Mouse (Mus musculus): Measurements from ENCODE around the gene Nkiras2. TPM values are rescaled to one million over a fixed set of nuclear protein-coding genes. Genes with fewer than 3 reads are reported as not detected.

Gene Nkiras2
- polyA plus RNA-seq, 1 experiment from 2014 or later: 111 TPM

DNA sequence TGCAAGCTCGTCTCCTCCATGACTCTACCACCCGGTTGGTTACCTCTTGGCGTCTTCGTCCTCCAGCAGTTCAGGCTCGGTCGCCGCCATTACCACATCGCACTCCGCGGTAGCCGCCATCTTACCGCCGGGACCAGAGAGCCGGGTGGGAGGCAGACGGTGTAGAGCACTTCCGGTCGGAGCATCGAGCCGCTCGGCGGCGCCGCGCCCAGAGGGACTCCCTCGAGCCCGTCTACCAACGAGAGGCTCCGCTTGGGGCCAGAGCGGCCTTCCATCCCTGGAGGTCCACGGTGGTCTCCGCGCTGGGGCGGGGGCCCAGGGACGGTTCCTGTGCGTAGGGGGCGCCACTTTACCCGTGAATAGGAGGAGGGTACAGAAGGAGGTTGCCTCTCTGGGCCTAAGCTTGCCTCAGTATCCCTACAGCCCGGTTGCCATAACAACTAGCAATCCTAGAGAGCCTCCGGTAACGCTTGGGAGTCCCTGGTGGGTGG, 486 bp downstream of the Nkiras2 start:
- Histone ChIP-seq H3K27me3 (replicated peaks) (no peaks in the 10 kb centered on the region), H3K9ac (peak overlapping the region; percentile 93), H3K27ac (peak overlapping the region; percentile 95), H3K9me3 (no peaks in the 10 kb centered on the region), H3K4me1 (peaks cover 30% of the 10 kb centered on the region), H3K4me3 (peak overlapping the region; percentile 92), H3K4me2 (peak overlapping the region; percentile 69), H3K36me3 (replicated peaks) (no peaks in the 10 kb centered on the region)
- WGBS: under 1% methylated on average over 40 of the region's 40 CpGs
- ATAC-seq (replicated peaks): peak; percentile 97

- Histone ChIP-seq H3K9me3 (no peaks in the 10 kb centered on the region), H3K4me3 (peak within 1 kb of the TSS; percentile 92), H3K27me3 (replicated peaks) (no peaks in the 10 kb centered on the region), H3K27ac (peak within 1 kb of the TSS; percentile 95), H3K36me3 (replicated peaks) (0 out of 2 replicates have a peak, but pooled peaks cover 2% of the 10 kb centered on the region), H3K4me1 (peaks cover 30% of the 10 kb centered on the region), H3K9ac (peak within 1 kb of the TSS; percentile 93), H3K4me2 (peak within 1 kb of the TSS; percentile 69)
- 3% methylated on average over 11 of the region's 11 CpGs for WGBS
- ATAC-seq (replicated peaks): no peak; the same call in 1 of the 2 replicates
These were observed 938 bp downstream of the Nkiras2 start, which contains the start of gene Dnajc7 for GRCm38 (mm10) chr11:100619982-100620381. Dnajc7 (minus strand) TSS chr11:100620168.

- WGBS: 0% methylated on average over 24 of the region's 24 CpGs
- Histone ChIP-seq H3K27me3 (replicated peaks) (no peaks in the 10 kb centered on the region), H3K9me3 (no peaks in the 10 kb centered on the region), H3K4me3 (peak overlapping the region; percentile 79), H3K4me2 (peak overlapping the region; percentile 65), H3K36me3 (replicated peaks) (peaks cover 19% of the 10 kb centered on the region; the same call in 1 of the 2 replicates), H3K4me1 (peaks cover 28% of the 10 kb centered on the region), H3K9ac (peak overlapping the region; percentile 79), H3K27ac (peak overlapping the region; percentile 84)
- ATAC-seq (replicated peaks): peak; percentile 34
These were observed 3.7 kb downstream of the Nkiras2 start for GRCm38 (mm10) chr11:100622714-100623113.

DNA sequence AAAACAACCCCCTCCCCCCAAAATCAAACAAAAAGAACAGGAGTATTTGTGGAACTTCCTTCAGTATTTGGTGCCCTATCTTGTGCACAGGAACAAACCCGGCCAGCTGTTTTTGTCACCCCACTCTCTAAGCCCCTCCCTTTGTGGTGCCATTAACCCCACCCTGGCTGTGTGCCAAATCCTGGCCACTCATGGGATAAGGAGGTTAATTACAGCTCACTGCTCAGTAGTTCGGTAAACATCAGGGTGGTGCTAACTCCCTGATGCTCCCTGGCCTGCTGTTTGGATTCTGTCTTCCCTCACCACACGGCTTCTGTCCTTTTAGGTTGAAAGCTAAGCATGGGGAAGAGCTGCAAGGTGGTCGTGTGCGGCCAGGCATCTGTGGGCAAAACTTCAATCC, 4.8 kb downstream of the Nkiras2 start:
- Histone ChIP-seq H3K27me3 (replicated peaks) (no peaks in the 10 kb centered on the region), H3K9me3 (no peaks in the 10 kb centered on the region), H3K4me2 (peak overlapping the region; percentile 65), H3K4me3 (peak overlapping the region; percentile 79), H3K27ac (no peak overlapping the region), H3K4me1 (peaks cover 26% of the 10 kb centered on the region), H3K9ac (peak overlapping the region; percentile 17; the same call in 1 of the 2 replicates), H3K36me3 (replicated peaks) (peaks cover 19% of the 10 kb centered on the region; the same call in 1 of the 2 replicates)
- no peak for ATAC-seq (replicated peaks)
- 56% methylated on average over 5 of the region's 5 CpGs for WGBS

DNA sequence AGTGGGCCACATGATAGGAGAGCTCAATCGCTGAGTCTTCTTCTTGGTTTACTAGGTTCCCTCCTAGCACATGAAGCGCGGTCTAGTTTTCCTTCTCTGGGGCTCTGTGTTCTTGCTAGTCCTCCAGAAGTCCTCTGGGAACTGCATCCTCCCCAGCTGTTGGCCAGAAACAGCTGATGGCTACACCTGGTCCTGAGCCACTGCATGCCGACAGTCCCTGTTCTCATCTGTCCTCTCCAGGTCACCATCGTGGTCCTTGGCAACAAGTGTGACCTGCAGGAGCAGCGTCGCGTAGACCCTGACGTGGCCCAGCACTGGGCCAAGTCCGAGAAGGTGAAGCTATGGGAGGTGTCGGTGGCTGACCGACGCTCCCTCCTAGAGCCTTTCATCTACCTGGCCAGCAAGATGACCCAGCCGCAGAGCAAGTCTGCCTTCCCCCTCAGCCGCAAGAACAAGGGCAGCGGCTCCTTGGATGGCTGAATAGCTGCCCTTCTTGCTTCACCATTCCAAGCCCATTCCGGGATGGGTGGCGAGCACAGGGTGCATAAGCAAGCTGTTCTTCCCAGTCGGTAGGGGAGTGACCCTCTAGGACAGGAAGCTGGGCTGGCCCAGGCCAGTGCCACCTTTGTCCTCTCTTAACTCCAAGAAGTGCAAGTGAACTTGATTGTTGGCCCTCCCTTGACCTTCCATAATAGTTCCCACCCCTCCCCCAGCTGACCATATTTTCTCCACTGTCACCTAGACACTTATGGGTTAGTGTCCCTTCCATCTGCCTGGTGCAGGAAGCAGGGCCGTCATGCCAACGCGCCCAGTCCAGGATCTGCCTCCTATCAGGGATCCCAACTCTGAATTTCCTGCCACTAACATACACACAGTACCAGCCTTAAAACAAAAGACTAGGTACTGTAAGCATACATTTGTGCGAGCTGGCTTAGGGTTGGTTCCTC, 7.0 kb downstream of the Nkiras2 start:
- 94% methylated on average over 23 of the region's 23 CpGs for WGBS
- H3K4me2 ChIP-seq: no peak overlapping the region
- ATAC-seq (replicated peaks): no peak

DNA sequence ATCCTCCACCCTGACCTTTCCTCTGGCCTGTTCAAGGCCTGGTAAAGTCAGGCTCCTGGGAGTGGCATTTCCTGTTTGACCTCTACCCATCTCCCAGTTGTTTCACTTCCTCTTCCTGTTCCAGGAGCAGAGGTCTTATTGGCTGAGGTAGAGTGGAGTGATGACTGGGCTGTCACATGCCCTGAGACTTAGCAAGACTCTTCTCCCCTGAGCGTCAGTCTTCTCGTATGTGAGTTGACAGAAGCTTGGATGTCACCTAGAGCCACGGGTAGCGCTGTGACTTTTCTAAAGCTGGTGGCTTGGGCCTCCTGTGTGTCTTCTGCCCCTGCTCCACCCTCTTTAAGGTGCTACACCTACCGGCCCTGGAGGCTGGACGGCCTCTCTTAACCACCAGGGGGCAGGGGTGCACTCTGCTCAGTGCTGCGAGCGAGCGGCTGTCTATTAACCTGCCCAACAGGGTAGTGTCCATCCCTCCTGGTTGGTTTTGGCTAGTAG, 7.7 kb downstream of the Nkiras2 start:
- no peak for ATAC-seq (replicated peaks)
- WGBS: 27% methylated on average over 9 of the region's 9 CpGs
- Histone ChIP-seq H3K4me3 (no peak overlapping the region), H3K36me3 (replicated peaks) (peaks cover 19% of the 10 kb centered on the region; the same call in 1 of the 2 replicates), H3K9ac (no peak overlapping the region), H3K27ac (no peak overlapping the region), H3K4me2 (no peak overlapping the region), H3K9me3 (no peaks in the 10 kb centered on the region), H3K27me3 (replicated peaks) (no peaks in the 10 kb centered on the region), H3K4me1 (peaks cover 26% of the 10 kb centered on the region)

More for the DNA sequence above, 7.0 kb downstream of the Nkiras2 start:
- no peaks in the 10 kb centered on the region for H3K9me3 ChIP-seq
- peaks cover 19% of the 10 kb centered on the region; the same call in 1 of the 2 replicates for H3K36me3 ChIP-seq (replicated peaks)
- H3K27me3 ChIP-seq (replicated peaks): no peaks in the 10 kb centered on the region
- no peak overlapping the region for H3K27ac ChIP-seq
- no peak overlapping the region for H3K4me3 ChIP-seq
- no peak overlapping the region for H3K9ac ChIP-seq
- H3K4me1 ChIP-seq: peaks cover 26% of the 10 kb centered on the region

DNA sequence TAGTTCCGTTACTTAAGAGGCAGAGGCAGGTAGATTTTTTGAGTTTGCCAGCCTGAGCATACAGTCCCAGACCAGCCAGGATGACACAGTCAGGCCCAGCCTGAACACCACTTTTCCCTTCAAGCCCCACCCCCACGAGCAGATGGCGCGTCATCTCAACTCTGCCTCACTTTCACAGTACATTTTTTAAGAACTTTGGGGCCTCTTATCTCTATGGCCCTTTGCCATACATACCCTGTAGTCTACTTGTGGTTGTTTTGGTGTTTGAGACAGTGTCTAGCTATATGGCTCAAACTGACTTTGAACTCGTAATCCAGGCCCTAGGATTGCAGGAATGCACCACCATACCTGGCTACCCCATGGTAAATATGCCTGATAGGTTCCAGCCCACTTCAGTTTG, 9.0 kb downstream of the Nkiras2 start:
- Histone ChIP-seq H3K4me2 (no peak overlapping the region), H3K4me1 (peaks cover 26% of the 10 kb centered on the region), H3K27ac (no peak overlapping the region), H3K9ac (no peak overlapping the region), H3K4me3 (no peak overlapping the region), H3K9me3 (no peaks in the 10 kb centered on the region), H3K27me3 (replicated peaks) (no peaks in the 10 kb centered on the region), H3K36me3 (replicated peaks) (peaks cover 19% of the 10 kb centered on the region; the same call in 1 of the 2 replicates)
- no peak for ATAC-seq (replicated peaks)
- 93% methylated on average over 5 of the region's 5 CpGs for WGBS

DNA sequence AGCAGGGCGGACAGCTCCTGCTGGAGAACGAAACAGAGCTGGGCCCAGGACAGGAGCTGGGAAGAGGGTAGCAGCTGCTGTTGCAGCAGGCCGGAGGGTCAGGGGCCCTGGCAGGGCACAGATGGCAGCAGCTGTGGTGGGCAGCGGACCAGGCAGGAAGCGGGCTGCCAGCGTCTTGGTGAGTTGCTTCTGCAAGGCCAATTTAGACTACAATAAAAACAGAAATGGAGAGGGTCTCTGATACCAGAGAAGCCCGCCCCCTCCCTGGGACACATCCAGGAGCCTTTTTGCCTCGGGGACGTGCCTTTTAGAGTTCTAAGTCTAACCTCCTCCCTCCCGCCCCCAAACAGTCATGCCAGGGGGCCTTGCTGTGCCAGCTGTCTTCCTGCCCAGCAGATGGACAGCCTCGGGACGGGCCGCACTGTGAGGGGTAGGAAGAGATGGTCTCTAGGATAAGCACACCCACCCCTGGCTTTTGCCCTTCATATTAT, 9.9 kb downstream of the Nkiras2 start:
- Histone ChIP-seq H3K9me3 (no peaks in the 10 kb centered on the region), H3K4me1 (peaks cover 19% of the 10 kb centered on the region), H3K27ac (0 out of 2 replicates have a peak overlapping the region, but pooled peaks have one; percentile 4), H3K4me2 (no peak overlapping the region), H3K4me3 (no peak overlapping the region), H3K36me3 (replicated peaks) (peaks cover 19% of the 10 kb centered on the region; the same call in 1 of the 2 replicates), H3K27me3 (replicated peaks) (no peaks in the 10 kb centered on the region), H3K9ac (no peak overlapping the region)
- 48% methylated on average over 13 of the region's 13 CpGs for WGBS
- ATAC-seq (replicated peaks): no peak

- no peak overlapping the region for H3K4me3 ChIP-seq
- 69% methylated on average over 7 of the region's 7 CpGs for WGBS
- no peaks in the 10 kb centered on the region; the same call in 1 of the 2 replicates for H3K4me1 ChIP-seq
- ATAC-seq (replicated peaks): no peak
- H3K36me3 ChIP-seq (replicated peaks): no peaks in the 10 kb centered on the region
- H3K9me3 ChIP-seq: no peaks in the 10 kb centered on the region
- H3K27me3 ChIP-seq (replicated peaks): peaks cover 5% of the 10 kb centered on the region
- no peak overlapping the region for H3K4me2 ChIP-seq
- H3K9ac ChIP-seq: no peak overlapping the region
- no peak overlapping the region for H3K27ac ChIP-seq
These were observed 15.5 kb downstream of the Nkiras2 start for GRCm38 (mm10) chr11:100634530-100634929.

DNA sequence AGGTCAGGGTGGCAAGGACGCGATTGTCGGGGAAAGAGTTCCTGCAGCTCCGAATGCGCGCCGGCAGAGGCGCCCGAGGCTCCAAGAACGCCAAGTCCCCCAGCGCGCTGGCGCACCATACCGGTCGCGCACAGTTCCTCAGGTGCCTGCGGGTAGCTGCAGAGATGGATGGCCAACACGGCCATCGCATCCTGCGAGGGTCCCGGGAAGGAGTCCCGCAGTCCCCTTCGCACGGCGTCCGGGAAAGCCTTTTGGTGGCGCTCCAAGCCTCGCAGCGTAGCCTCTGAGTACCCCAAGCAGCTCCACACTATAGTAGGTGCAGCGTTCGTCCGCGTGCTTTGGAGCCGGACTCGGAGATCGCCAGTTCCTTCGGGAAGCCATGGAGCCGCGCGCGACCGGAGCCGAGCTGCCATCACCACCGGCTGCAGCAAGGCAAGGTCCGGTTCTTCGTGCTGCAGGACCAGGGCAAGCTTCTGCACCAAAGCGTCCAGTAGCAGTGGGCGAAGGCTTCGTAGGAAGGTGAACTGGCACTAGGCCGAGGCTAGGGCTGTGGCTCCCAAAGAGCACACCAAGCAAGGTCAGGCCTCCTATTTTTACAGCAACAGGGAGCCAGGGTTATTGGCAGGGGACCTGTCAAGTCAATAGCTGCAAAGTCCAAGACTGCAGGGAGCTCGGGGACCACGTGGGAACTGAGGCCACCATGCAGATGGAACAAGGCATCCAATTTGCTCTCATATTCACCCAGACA, 21.3 kb downstream of the Nkiras2 start:
- Histone ChIP-seq H3K36me3 (replicated peaks) (no peaks in the 10 kb centered on the region), H3K4me3 (peak overlapping the region; percentile 46), H3K27ac (peak overlapping the region; percentile 50), H3K9ac (peak overlapping the region; percentile 48), H3K4me2 (peak overlapping the region; percentile 89), H3K27me3 (replicated peaks) (peaks cover 10% of the 10 kb centered on the region), H3K9me3 (no peaks in the 10 kb centered on the region), H3K4me1 (peaks cover 10% of the 10 kb centered on the region)
- ATAC-seq (replicated peaks): peak; percentile 60; the same call in 1 of the 2 replicates
- WGBS: 6% methylated on average over 52 of the region's 52 CpGs

- Histone ChIP-seq H3K4me2 (no peak overlapping the region), H3K9me3 (no peaks in the 10 kb centered on the region), H3K4me1 (peaks cover 10% of the 10 kb centered on the region), H3K4me3 (no peak overlapping the region), H3K27me3 (replicated peaks) (peaks cover 10% of the 10 kb centered on the region), H3K36me3 (replicated peaks) (no peaks in the 10 kb centered on the region), H3K27ac (no peak overlapping the region), H3K9ac (no peak overlapping the region)
- WGBS: 64% methylated on average over 15 of the region's 15 CpGs
- no peak for ATAC-seq (replicated peaks)
These were observed 24.9 kb downstream of the Nkiras2 start for GRCm38 (mm10) chr11:100643612-100644575.
